Mouse (Mus musculus) lung, embryonic 16.5 days (tissue): ENCODE data around the gene Rassf3. TPM values are rescaled to one million over a fixed set of nuclear protein-coding genes. Genes with fewer than 3 reads are reported as not detected.

Source experiments
- ATAC-seq: fragments of 200-750 bp; cut with Nextera tagmentation; 2 replicates; pipeline ENCODE4 v1.8.0; 2017; ENCODE audit warnings: low read depth, mild to moderate bottlenecking, moderate library complexity
- H3K27ac ChIP-seq: fragments of 300-500 bp; sonication (generic); 2 replicates; pipeline ENCODE4 v1.5.1; 2014; ENCODE audit warnings: mild to moderate bottlenecking, control low read depth, low read length
- H3K27me3 ChIP-seq: fragments of 300-500 bp; sonication (generic); 2 replicates; pipeline ENCODE4 v1.6.1; 2014; ENCODE audit warnings: low read depth, low read length, mixed read lengths; ENCODE audit not compliant: control insufficient read depth, insufficient read depth
- H3K36me3 ChIP-seq: fragments of 300-500 bp; sonication (generic); 2 replicates; pipeline ENCODE4 v1.6.1; 2014; ENCODE audit warnings: low read length; ENCODE audit not compliant: control insufficient read depth, insufficient read depth
- H3K4me1 ChIP-seq: fragments of 300-500 bp; sonication (generic); replicated peaks from 2 replicates; pipeline ENCODE4 v1.6.1; 2014; ENCODE audit warnings: low read length, mixed read lengths; ENCODE audit not compliant: control insufficient read depth, insufficient read depth
- H3K4me2 ChIP-seq: fragments of 300-500 bp; sonication (generic); 2 replicates; pipeline ENCODE4 v1.6.1; 2014; ENCODE audit warnings: low read depth, low read length, control low read depth
- H3K4me3 ChIP-seq: fragments of 300-500 bp; sonication (generic); 2 replicates; pipeline ENCODE4 v1.5.1; 2014; ENCODE audit warnings: mild to moderate bottlenecking, low read length, control low read depth
- H3K9ac ChIP-seq: fragments of 300-500 bp; sonication (generic); 2 replicates; pipeline ENCODE4 v1.6.1; 2014; ENCODE audit warnings: low read length, control low read depth
- H3K9me3 ChIP-seq: fragments of 300-500 bp; sonication (generic); 2 replicates; pipeline ENCODE4 v1.6.1; 2016; ENCODE audit warnings: low read length; ENCODE audit not compliant: control insufficient read depth
- WGBS: fragments of 180-500 bp; shearing (Covaris S2); extraction: QIAGEN DNeasy Blood & Tissue Kit; methylation state at CpG from one replicate; pipeline ENCODE4 v1.1.7; 2014; 5-methylcytosine and 5-hydroxymethylcytosine counted together
- polyA plus RNA-seq: library from polyadenylated mRNA; unstranded; fragments of >200 nt; fragmentation: Nextera tagmentation; extraction: Ambion mirVana; gene quantifications from 2 replicates; pipeline ENCODE4 v1.2.1, GENCODE M21; 2015

The Rassf3 gene
- polyA plus RNA-seq, 1 experiment from 2014 or later, result 19.7 TPM

GRCm38 (mm10) chr10:121360358-121360757, 115.8 kb downstream of the Rassf3 start:
- Histone ChIP-seq H3K27me3 (no peaks in the 10 kb centered on the region), H3K4me1 (peaks cover 5% of the 10 kb centered on the region), H3K27ac (no peak overlapping the region), H3K36me3 (no peaks in the 10 kb centered on the region), H3K9ac (no peak overlapping the region), H3K4me2 (no peak overlapping the region), H3K9me3 (no peaks in the 10 kb centered on the region), H3K4me3 (no peak overlapping the region)
- WGBS, result 82% methylated on average over 2 of the region's 2 CpGs
- ATAC-seq, result no peak

Other genes with a start within 250 kb of the Rassf3 start
- gene Tbc1d30, start 125.1 kb downstream of the Rassf3 start, polyA plus RNA-seq, result 2.8 and 3.0 TPM in 2 replicates
- gene Gns, start 111.3 kb downstream of the Rassf3 start, polyA plus RNA-seq, result 38.2 and 38.8 TPM in 2 replicates
- gene Tbk1, start 110.4 kb upstream of the Rassf3 start, polyA plus RNA-seq, result 37.0 and 39.2 TPM in 2 replicates
- 35.4 and 42.8 TPM in 2 replicates for gene Xpot, start 150.0 kb upstream of the Rassf3 start, polyA plus RNA-seq
- gene D930020B18Rik, start 165.2 kb upstream of the Rassf3 start, polyA plus RNA-seq, result 0.30 and 0.38 TPM in 2 replicates